Mouse (Mus musculus) small intestine, adult 2 months (tissue): ENCODE measurements around the gene Ppp1r13l.

Experiments used
- CTCF ChIP-seq: fragments of 200-500 bp; IDR thresholded peaks from 2 replicates; pipeline ENCODE4 v1.5.1; 2012; ENCODE audit warnings: low read depth, mild to moderate bottlenecking, control low read depth, inconsistent platforms, low read length, moderate library complexity, mixed read lengths; ENCODE audit not compliant: insufficient replicate concordance, insufficient read length; ENCODE audit errors: extremely low read depth
- POLR2A ChIP-seq: fragments of 200-500 bp; IDR thresholded peaks from 2 replicates; pipeline ENCODE4 v1.6.1; 2012; ENCODE audit warnings: low read depth, mild to moderate bottlenecking, control low read depth, inconsistent platforms, low read length, moderate library complexity

DNA sequence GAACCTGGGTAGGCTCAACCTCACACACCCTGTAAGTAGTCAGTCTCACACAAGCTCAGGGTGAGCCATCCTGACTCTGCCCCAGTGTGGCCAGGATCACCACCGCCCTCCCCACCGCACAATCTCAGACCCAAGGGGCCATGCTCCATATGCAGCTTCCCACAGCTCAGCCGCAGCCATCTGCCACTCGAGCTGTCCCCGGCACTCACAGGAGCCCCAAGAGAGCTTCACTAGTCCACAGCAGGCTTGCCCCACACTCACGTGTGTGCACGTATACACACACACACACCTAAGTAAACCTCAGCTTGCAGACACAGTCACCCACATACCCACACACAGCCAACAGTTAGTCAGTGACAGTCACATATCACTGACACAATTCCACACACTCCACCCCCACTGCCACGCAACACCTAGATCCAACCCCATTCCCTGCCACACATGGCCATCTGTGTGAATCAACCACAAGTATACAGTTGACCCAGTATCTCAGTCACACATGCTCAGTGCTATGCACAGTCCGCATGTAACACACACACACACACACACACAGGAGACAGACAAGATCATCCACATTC is 43.1 kb downstream of the Ppp1r13l start:
- TF ChIP-seq POLR2A (no peak), CTCF (no peak)
